Mouse (Mus musculus) small intestine, adult 2 months (tissue): ENCODE measurements around the gene Bclaf3.

Experiments
- CTCF ChIP-seq: fragments of 200-500 bp; IDR thresholded peaks from 2 replicates; pipeline ENCODE4 v1.5.1; 2012; ENCODE audit warnings: low read depth, mild to moderate bottlenecking, control low read depth, inconsistent platforms, low read length, moderate library complexity, mixed read lengths; ENCODE audit not compliant: insufficient replicate concordance, insufficient read length; ENCODE audit errors: extremely low read depth
- POLR2A ChIP-seq: fragments of 200-500 bp; IDR thresholded peaks from 2 replicates; pipeline ENCODE4 v1.6.1; 2012; ENCODE audit warnings: low read depth, mild to moderate bottlenecking, control low read depth, inconsistent platforms, low read length, moderate library complexity

DNA sequence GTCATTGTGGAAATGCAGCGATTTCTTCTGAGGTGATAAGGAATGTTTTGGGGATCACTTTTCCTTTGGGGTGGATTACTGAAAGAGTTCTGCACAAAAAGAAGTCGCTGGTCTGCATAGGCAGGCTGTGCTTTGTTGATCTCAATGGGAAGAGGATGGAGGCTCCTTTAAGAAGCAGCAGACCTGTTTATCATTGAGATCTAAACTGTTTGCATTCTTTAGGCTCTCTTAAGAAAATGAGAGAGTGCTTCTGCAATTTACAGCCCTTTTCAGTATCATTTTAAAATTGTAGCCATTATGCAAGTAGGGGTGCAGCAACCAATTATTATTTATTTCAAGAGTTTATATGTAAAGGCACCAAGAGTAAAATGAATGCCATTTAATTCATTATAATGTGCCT lies 102.7 kb downstream of the Bclaf3 start:
- TF ChIP-seq POLR2A (no peak), CTCF (no peak)
